Mouse (Mus musculus): ENCODE data around the gene Flcn. TPM values are rescaled to one million over a fixed set of nuclear protein-coding genes. Genes with fewer than 3 reads are reported as not detected.

Flcn gene
- polyA plus RNA-seq, 1 experiment = 43.1 TPM

DNA sequence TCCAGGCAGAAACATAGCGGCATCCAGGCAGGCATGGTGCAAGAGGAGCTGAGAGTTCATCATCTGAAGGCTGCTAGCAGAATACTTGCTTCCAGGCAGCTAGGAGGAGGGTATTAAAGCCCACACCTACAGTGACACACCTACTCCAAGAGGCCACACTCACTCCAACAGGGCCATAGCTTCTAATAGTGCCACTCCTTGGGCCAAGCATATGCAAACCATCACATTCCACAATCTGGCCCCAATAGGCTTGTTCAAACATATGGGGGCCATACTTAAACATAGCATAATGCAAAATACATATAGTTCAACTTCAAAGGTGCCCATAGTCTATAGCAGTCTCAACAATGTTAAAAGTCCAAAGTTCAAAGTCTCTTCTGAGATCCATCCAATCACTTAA lies 20.5 kb downstream of the Flcn start:
- Histone ChIP-seq H3K4me1 (ENCODE audit: control insufficient read depth, insufficient read depth, insufficient read length) (peaks cover 7% of the 10 kb centered on the region; the same call in 1 of the 2 replicates), H3K27me3 (ENCODE audit: control insufficient read depth, insufficient read depth, low read length) (peaks cover 7% of the 10 kb centered on the region), H3K36me3 (ENCODE audit: control insufficient read depth, insufficient read depth, low read length) (peaks cover 18% of the 10 kb centered on the region), H3K4me3 (ENCODE audit: extremely low read depth, insufficient read depth, insufficient read length) (no peak overlapping the region), H3K27ac (ENCODE audit: insufficient read depth, low read length) (no peak overlapping the region)
- no peak for TF ChIP-seq CTCF (IDR thresholded peaks at IDR 0.05; ENCODE audit: extremely low read depth, insufficient read depth, insufficient read length, insufficient replicate concordance)
- 82% methylated on average over 1 of the region's 1 CpGs for WGBS
- no peak for DNase-seq (ENCODE audit: low read depth in 1 of 2, low spot score in 2 of 2)

- Histone ChIP-seq H3K36me3 (ENCODE audit: control insufficient read depth, insufficient read depth, low read length) (peaks cover 4% of the 10 kb centered on the region), H3K27me3 (ENCODE audit: control insufficient read depth, insufficient read depth, low read length) (peaks cover 7% of the 10 kb centered on the region), H3K4me1 (ENCODE audit: control insufficient read depth, insufficient read depth, insufficient read length) (peaks cover 7% of the 10 kb centered on the region; the same call in 1 of the 2 replicates), H3K4me3 (ENCODE audit: extremely low read depth, insufficient read depth, insufficient read length) (peak within 1 kb of the TSS; percentile 46; the same call in 1 of the 2 replicates), H3K27ac (ENCODE audit: insufficient read depth, low read length) (no peak within 1 kb of the TSS)
- 2% methylated on average over 51 of the region's 51 CpGs for WGBS
- DNase-seq (ENCODE audit: low read depth in 1 of 2, low spot score in 2 of 2) = peak in 1 of 2 experiments; percentile 36
- TF ChIP-seq POLR2A (IDR thresholded peaks at IDR 0.05; ENCODE audit: low read depth, low read length) = no peak
- no peak for TF ChIP-seq CTCF (IDR thresholded peaks at IDR 0.05; ENCODE audit: extremely low read depth, insufficient read depth, insufficient read length, insufficient replicate concordance)
These were observed 22.5 kb downstream of the Flcn start, which contains the start of gene Pld6 for GRCm38 (mm10) chr11:59787199-59787781. Gene Pld6 (minus strand): TSS chr11:59787645.

GRCm38 (mm10) chr11:59786444-59787198 lies 23.2 kb downstream of the Flcn start:
- TF ChIP-seq CTCF (IDR thresholded peaks at IDR 0.05; ENCODE audit: extremely low read depth, insufficient read depth, insufficient read length, insufficient replicate concordance) (no peak), POLR2A (IDR thresholded peaks at IDR 0.05; ENCODE audit: low read depth, low read length) (no peak)
- 64% methylated on average over 15 of the region's 15 CpGs for WGBS
- Histone ChIP-seq H3K27me3 (ENCODE audit: control insufficient read depth, insufficient read depth, low read length) (peaks cover 7% of the 10 kb centered on the region), H3K27ac (ENCODE audit: insufficient read depth, low read length) (no peak overlapping the region), H3K4me3 (ENCODE audit: extremely low read depth, insufficient read depth, insufficient read length) (no peak overlapping the region), H3K36me3 (ENCODE audit: control insufficient read depth, insufficient read depth, low read length) (no peaks in the 10 kb centered on the region), H3K4me1 (ENCODE audit: control insufficient read depth, insufficient read depth, insufficient read length) (peaks cover 7% of the 10 kb centered on the region; the same call in 1 of the 2 replicates)
- no peak for DNase-seq (ENCODE audit: low read depth in 1 of 2, low spot score in 2 of 2)

GRCm38 (mm10) chr11:59783591-59783990 lies 26.2 kb downstream of the Flcn start:
- H3K36me3 ChIP-seq (ENCODE audit: control insufficient read depth, insufficient read depth, low read length) = no peaks in the 10 kb centered on the region
- H3K27me3 ChIP-seq (ENCODE audit: control insufficient read depth, insufficient read depth, low read length) = peaks cover 7% of the 10 kb centered on the region
- no peak overlapping the region for H3K27ac ChIP-seq (ENCODE audit: insufficient read depth, low read length)
- no peak for DNase-seq (ENCODE audit: low read depth in 1 of 2, low spot score in 2 of 2)
- WGBS = 90% methylated on average over 6 of the region's 6 CpGs
- TF ChIP-seq POLR2A (IDR thresholded peaks at IDR 0.05; ENCODE audit: low read depth, low read length) = no peak
- no peak for TF ChIP-seq CTCF (IDR thresholded peaks at IDR 0.05; ENCODE audit: extremely low read depth, insufficient read depth, insufficient read length, insufficient replicate concordance)
- no peak overlapping the region for H3K4me3 ChIP-seq (ENCODE audit: extremely low read depth, insufficient read depth, insufficient read length)
- peaks cover 7% of the 10 kb centered on the region; the same call in 1 of the 2 replicates for H3K4me1 ChIP-seq (ENCODE audit: control insufficient read depth, insufficient read depth, insufficient read length)

DNA sequence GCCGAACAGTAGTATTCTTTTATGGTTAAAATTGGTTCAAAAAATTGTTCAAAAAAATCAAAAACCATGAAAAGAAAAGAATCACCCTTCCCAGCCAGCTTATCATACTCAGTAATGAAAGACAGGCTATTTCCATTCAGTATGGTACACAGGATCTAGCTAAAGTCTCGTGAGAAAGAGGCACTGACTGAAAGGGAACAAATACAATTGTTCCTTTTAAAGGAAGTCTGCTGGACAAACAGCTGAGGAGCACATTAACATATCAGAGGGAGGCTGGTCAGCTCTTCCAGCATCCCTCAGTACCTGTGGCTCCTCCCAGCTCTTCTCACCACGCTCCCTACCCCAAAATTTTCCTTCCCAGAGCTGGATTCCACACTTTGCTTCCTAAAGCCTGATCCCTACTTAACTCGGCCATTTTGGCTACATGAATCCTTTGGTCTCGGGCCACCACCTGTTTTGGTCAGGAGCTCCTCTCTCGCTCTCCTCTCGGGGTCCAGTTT lies 27.7 kb downstream of the Flcn start:
- no peak for TF ChIP-seq POLR2A (IDR thresholded peaks at IDR 0.05; ENCODE audit: low read depth, low read length)
- TF ChIP-seq CTCF (IDR thresholded peaks at IDR 0.05; ENCODE audit: extremely low read depth, insufficient read depth, insufficient read length, insufficient replicate concordance) = no peak
- H3K36me3 ChIP-seq (ENCODE audit: control insufficient read depth, insufficient read depth, low read length) = peaks cover under 1% of the 10 kb centered on the region; the same call in 1 of the 2 replicates
- 82% methylated on average over 7 of the region's 7 CpGs for WGBS
- peaks cover 2% of the 10 kb centered on the region; the same call in 1 of the 2 replicates for H3K4me1 ChIP-seq (ENCODE audit: control insufficient read depth, insufficient read depth, insufficient read length)
- no peak for DNase-seq (ENCODE audit: low read depth in 1 of 2, low spot score in 2 of 2)
- no peak overlapping the region for H3K27ac ChIP-seq (ENCODE audit: insufficient read depth, low read length)
- no peak overlapping the region for H3K4me3 ChIP-seq (ENCODE audit: extremely low read depth, insufficient read depth, insufficient read length)
- peaks cover 3% of the 10 kb centered on the region for H3K27me3 ChIP-seq (ENCODE audit: control insufficient read depth, insufficient read depth, low read length)

DNA sequence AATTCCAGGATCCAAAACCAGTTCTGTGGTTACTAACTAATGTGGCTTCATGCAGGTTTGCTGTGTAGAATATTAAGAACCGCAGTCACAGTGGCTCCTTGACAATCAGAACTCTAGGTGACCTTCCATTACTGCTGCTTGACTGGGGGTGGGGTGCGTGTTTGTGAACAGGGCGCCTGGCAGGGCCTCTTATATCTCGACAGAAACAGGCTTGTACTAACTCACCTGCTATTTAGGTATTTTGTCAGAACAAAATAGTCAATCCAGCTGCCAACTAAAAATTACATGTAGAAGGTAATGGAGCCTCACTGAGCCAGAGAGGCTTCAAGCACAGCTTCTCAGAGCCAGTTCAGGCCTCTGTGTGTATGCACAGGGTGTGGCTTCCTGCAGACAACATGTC lies 29.6 kb downstream of the Flcn start:
- Histone ChIP-seq H3K36me3 (ENCODE audit: control insufficient read depth, insufficient read depth, low read length) (peaks cover 6% of the 10 kb centered on the region), H3K4me1 (ENCODE audit: control insufficient read depth, insufficient read depth, insufficient read length) (no peaks in the 10 kb centered on the region), H3K27me3 (ENCODE audit: control insufficient read depth, insufficient read depth, low read length) (no peaks in the 10 kb centered on the region), H3K4me3 (ENCODE audit: extremely low read depth, insufficient read depth, insufficient read length) (no peak overlapping the region), H3K27ac (ENCODE audit: insufficient read depth, low read length) (no peak overlapping the region)
- TF ChIP-seq CTCF (IDR thresholded peaks at IDR 0.05; ENCODE audit: extremely low read depth, insufficient read depth, insufficient read length, insufficient replicate concordance) (no peak), POLR2A (IDR thresholded peaks at IDR 0.05; ENCODE audit: low read depth, low read length) (no peak)
- 89% methylated on average over 4 of the region's 4 CpGs for WGBS
- no peak for DNase-seq (ENCODE audit: low read depth in 1 of 2, low spot score in 2 of 2)
